Mouse (Mus musculus) liver (tissue): ENCODE results near the gene Cyb5r1.
A peak's percentile ranks its signal among the peaks of the same experiment; 100 is the strongest.

ENCODE experiments used
- DNase-seq: peaks from one replicate; pipeline ENCODE4 v3.0.0-alpha.2; 2020; ENCODE audit warnings: mixed read lengths

Cyb5r1 gene

GRCm38 (mm10) chr1:134460294-134461284 lies 55.2 kb downstream of the Cyb5r1 start:
- DNase-seq: peak; percentile 40
